Mouse (Mus musculus): Measurements from ENCODE around the gene Sox13. TPM values are rescaled to one million over a fixed set of nuclear protein-coding genes. Genes with fewer than 3 reads are reported as not detected.

The Sox13 gene
- polyA plus RNA-seq (2014; fragmentation: Nextera tagmentation; extraction: Ambion mirVana), result 10.2 and 12.3 TPM in 2 replicates

DNA sequence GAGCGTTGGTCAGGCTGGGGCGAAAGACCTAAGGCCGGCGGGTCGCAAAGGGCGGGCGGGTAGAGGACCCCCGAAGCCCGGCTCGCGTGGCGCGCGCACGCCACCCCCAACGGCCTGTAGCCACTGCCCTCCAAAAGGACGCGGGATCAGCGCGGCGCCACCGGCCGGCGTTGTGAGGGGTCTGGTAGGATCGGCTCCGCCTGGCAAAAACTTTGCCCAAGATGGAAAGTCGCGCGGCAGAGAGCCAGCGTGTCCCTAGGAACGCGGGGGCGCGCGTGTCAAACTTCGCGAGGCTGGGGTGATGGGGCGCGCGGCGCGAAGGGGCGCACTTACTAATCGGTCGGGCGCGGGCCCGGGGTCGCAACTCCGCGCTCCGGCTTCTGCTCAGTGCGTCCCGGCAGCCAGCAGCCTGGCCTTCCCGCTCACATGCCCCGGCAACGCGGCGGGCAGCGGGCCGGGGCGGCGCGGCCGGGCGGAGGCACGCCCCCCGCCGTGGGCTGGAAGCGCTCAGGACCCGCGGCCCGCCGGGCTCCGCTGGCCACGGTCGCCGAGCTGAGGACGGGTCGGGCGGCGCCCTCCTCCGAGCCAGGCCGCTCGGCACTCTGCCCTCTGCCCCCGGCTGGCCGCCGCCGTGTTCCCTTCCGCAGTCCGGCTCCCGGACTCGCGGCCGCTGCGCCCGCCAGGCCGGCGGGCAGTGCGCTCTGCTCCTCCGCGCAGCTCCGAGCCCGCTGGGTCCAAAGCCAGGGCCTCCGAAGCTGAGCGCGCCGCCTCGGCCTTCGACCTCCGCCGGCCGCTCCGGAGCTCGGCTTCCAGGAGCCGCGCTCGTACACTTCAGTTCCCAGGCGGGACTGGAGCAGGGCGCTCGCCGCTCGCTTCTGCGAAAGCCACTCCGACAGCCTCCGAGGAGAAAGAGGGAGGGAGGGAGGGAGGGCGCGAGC lies at the start of gene Sox13:
Gene Sox13 (minus strand): TSS at position 835 of the 938 bp plus-strand sequence.
- under 1% methylated on average over 96 of the region's 128 CpGs for WGBS
- Histone ChIP-seq H3K4me2 (ENCODE audit: low read depth) (peak within 1 kb of the TSS; percentile 91), H3K27ac (ENCODE audit: low read depth, low read length) (peak within 1 kb of the TSS; percentile 83), H3K27me3 (ENCODE audit: control insufficient read depth, insufficient read depth, low read length) (no peaks in the 10 kb centered on the region), H3K36me3 (ENCODE audit: control insufficient read depth, insufficient read depth, low read length) (no peaks in the 10 kb centered on the region), H3K4me3 (ENCODE audit: low read depth, low read length) (peak within 1 kb of the TSS; percentile 82), H3K9me3 (ENCODE audit: control insufficient read depth, low read length) (no peaks in the 10 kb centered on the region), H3K9ac (ENCODE audit: low read length) (peak within 1 kb of the TSS; percentile 80), H3K4me1 (ENCODE audit: control insufficient read depth, insufficient read depth, low read length) (peaks cover 22% of the 10 kb centered on the region)
- peak; percentile 84 for DNase-seq (ENCODE audit: low spot score)
- peak; percentile 72 for ATAC-seq (ENCODE audit: insufficient read depth, low FRiP score, low TSS enrichment)

DNA sequence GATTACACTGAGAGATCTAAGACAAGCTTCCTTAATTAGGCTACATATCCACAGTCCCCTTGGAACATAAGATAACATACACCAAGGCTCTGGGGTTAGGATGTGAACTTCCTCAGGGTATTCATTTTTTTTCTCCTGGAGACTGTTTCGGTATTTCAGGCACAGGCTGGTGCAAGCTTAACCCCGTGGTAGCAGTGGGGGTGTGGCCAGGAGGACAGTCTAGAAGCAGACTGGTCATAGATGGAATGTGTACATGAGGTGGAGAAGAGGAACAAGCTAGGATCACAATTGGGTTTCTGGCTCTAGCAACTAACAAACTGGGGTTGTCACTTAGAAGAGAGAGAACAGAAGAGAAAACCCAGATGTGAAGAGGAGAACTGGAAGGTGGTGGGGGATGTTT lies 47.4 kb upstream of the Sox13 start:
- Histone ChIP-seq H3K4me3 (ENCODE audit: low read depth, low read length) (no peak overlapping the region), H3K4me2 (ENCODE audit: low read depth) (no peak overlapping the region), H3K9ac (ENCODE audit: low read length) (no peak overlapping the region), H3K4me1 (ENCODE audit: control insufficient read depth, insufficient read depth, low read length) (no peaks in the 10 kb centered on the region), H3K27me3 (ENCODE audit: control insufficient read depth, insufficient read depth, low read length) (no peaks in the 10 kb centered on the region), H3K9me3 (ENCODE audit: control insufficient read depth, low read length) (no peaks in the 10 kb centered on the region), H3K36me3 (ENCODE audit: control insufficient read depth, insufficient read depth, low read length) (no peaks in the 10 kb centered on the region), H3K27ac (ENCODE audit: low read depth, low read length) (no peak overlapping the region)
- WGBS, result 55% methylated on average over 2 of the region's 2 CpGs
- ATAC-seq (ENCODE audit: insufficient read depth, low FRiP score, low TSS enrichment) (no peak), DNase-seq (ENCODE audit: low spot score) (no peak)

DNA sequence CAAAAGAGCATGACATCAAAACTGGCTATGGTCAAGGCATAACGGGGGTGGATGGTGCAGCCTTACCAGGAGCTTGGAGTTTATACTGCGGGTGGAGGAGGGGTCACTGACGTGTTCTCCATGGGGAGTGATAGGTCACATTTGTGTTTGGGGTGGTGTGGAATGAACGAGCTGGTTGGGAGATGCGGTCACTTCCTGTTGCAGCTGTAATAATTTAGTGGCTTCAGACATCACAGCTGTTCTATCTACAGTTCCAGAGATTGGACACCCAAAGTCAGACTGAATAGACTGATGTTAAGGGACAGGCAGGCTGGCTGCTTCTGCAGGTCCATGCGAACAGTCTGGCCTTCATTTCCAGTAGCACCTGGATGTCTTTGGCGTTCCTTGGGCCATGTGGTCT lies 46.9 kb upstream of the Sox13 start:
- WGBS, result 72% methylated on average over 7 of the region's 7 CpGs
- DNase-seq (ENCODE audit: low spot score) (no peak), ATAC-seq (ENCODE audit: insufficient read depth, low FRiP score, low TSS enrichment) (no peak)
- Histone ChIP-seq H3K27ac (ENCODE audit: low read depth, low read length) (no peak overlapping the region), H3K27me3 (ENCODE audit: control insufficient read depth, insufficient read depth, low read length) (no peaks in the 10 kb centered on the region), H3K4me1 (ENCODE audit: control insufficient read depth, insufficient read depth, low read length) (no peaks in the 10 kb centered on the region), H3K4me2 (ENCODE audit: low read depth) (no peak overlapping the region), H3K36me3 (ENCODE audit: control insufficient read depth, insufficient read depth, low read length) (no peaks in the 10 kb centered on the region), H3K9ac (ENCODE audit: low read length) (no peak overlapping the region), H3K9me3 (ENCODE audit: control insufficient read depth, low read length) (no peaks in the 10 kb centered on the region), H3K4me3 (ENCODE audit: low read depth, low read length) (no peak overlapping the region)

- H3K27ac ChIP-seq (ENCODE audit: low read depth, low read length), result no peak overlapping the region
- H3K9me3 ChIP-seq (ENCODE audit: control insufficient read depth, low read length), result no peaks in the 10 kb centered on the region
- H3K4me1 ChIP-seq (ENCODE audit: control insufficient read depth, insufficient read depth, low read length), result no peaks in the 10 kb centered on the region
- ATAC-seq (ENCODE audit: insufficient read depth, low FRiP score, low TSS enrichment) (no peak), DNase-seq (ENCODE audit: low spot score) (no peak)
- H3K4me3 ChIP-seq (ENCODE audit: low read depth, low read length), result no peak overlapping the region
- no peak overlapping the region for H3K4me2 ChIP-seq (ENCODE audit: low read depth)
- no peaks in the 10 kb centered on the region for H3K36me3 ChIP-seq (ENCODE audit: control insufficient read depth, insufficient read depth, low read length)
- no peaks in the 10 kb centered on the region for H3K27me3 ChIP-seq (ENCODE audit: control insufficient read depth, insufficient read depth, low read length)
- WGBS, result 31% methylated on average over 10 of the region's 10 CpGs
- no peak overlapping the region for H3K9ac ChIP-seq (ENCODE audit: low read length)
These were observed 46.3 kb upstream of the Sox13 start for GRCm38 (mm10) chr1:133470242-133471025.

GRCm38 (mm10) chr1:133469213-133469612 lies 45.0 kb upstream of the Sox13 start:
- Histone ChIP-seq H3K4me3 (ENCODE audit: low read depth, low read length) (no peak overlapping the region), H3K9ac (ENCODE audit: low read length) (no peak overlapping the region), H3K4me1 (ENCODE audit: control insufficient read depth, insufficient read depth, low read length) (no peaks in the 10 kb centered on the region), H3K27ac (ENCODE audit: low read depth, low read length) (no peak overlapping the region), H3K36me3 (ENCODE audit: control insufficient read depth, insufficient read depth, low read length) (no peaks in the 10 kb centered on the region), H3K4me2 (ENCODE audit: low read depth) (no peak overlapping the region), H3K27me3 (ENCODE audit: control insufficient read depth, insufficient read depth, low read length) (no peaks in the 10 kb centered on the region), H3K9me3 (ENCODE audit: control insufficient read depth, low read length) (no peaks in the 10 kb centered on the region)
- 60% methylated on average over 4 of the region's 4 CpGs for WGBS
- DNase-seq (ENCODE audit: low spot score) (no peak), ATAC-seq (ENCODE audit: insufficient read depth, low FRiP score, low TSS enrichment) (no peak)

GRCm38 (mm10) chr1:133468751-133469150 lies 44.6 kb upstream of the Sox13 start:
- Histone ChIP-seq H3K36me3 (ENCODE audit: control insufficient read depth, insufficient read depth, low read length) (no peaks in the 10 kb centered on the region), H3K9ac (ENCODE audit: low read length) (no peak overlapping the region), H3K4me1 (ENCODE audit: control insufficient read depth, insufficient read depth, low read length) (no peaks in the 10 kb centered on the region), H3K27me3 (ENCODE audit: control insufficient read depth, insufficient read depth, low read length) (no peaks in the 10 kb centered on the region), H3K9me3 (ENCODE audit: control insufficient read depth, low read length) (no peaks in the 10 kb centered on the region), H3K27ac (ENCODE audit: low read depth, low read length) (no peak overlapping the region), H3K4me3 (ENCODE audit: low read depth, low read length) (no peak overlapping the region), H3K4me2 (ENCODE audit: low read depth) (no peak overlapping the region)
- 35% methylated on average over 6 of the region's 6 CpGs for WGBS
- ATAC-seq (ENCODE audit: insufficient read depth, low FRiP score, low TSS enrichment) (no peak), DNase-seq (ENCODE audit: low spot score) (no peak)

DNA sequence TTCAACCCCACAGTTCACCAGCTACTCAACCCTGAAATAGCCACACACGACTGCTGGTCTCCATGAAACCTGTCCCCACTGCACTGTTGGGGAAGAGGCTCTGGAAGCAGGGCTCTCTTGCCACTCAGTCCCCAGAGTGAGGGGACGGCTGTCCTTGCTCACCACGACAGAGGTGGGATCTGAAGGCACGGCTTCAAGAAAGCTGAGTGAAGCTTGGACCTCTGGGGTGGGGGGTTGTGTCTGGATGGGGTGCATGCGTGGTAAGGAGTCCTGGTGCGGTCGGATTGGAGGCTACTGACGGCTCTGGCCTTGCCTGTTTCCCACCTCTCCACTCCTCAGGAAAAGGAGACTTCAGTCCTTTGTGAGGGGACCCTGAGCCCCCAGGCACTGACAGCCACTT lies 43.7 kb upstream of the Sox13 start:
- no peak overlapping the region for H3K4me3 ChIP-seq (ENCODE audit: low read depth, low read length)
- no peak overlapping the region for H3K4me2 ChIP-seq (ENCODE audit: low read depth)
- H3K4me1 ChIP-seq (ENCODE audit: control insufficient read depth, insufficient read depth, low read length), result no peaks in the 10 kb centered on the region
- WGBS, result 78% methylated on average over 8 of the region's 8 CpGs
- H3K9ac ChIP-seq (ENCODE audit: low read length), result no peak overlapping the region
- no peak for ATAC-seq (ENCODE audit: insufficient read depth, low FRiP score, low TSS enrichment)
- DNase-seq (ENCODE audit: low spot score), result no peak
- no peaks in the 10 kb centered on the region for H3K9me3 ChIP-seq (ENCODE audit: control insufficient read depth, low read length)
- H3K27ac ChIP-seq (ENCODE audit: low read depth, low read length), result no peak overlapping the region
- no peaks in the 10 kb centered on the region for H3K27me3 ChIP-seq (ENCODE audit: control insufficient read depth, insufficient read depth, low read length)
- H3K36me3 ChIP-seq (ENCODE audit: control insufficient read depth, insufficient read depth, low read length), result no peaks in the 10 kb centered on the region

- WGBS, result 90% methylated on average over 5 of the region's 5 CpGs
- no peak for ATAC-seq (ENCODE audit: insufficient read depth, low FRiP score, low TSS enrichment)
- Histone ChIP-seq H3K9ac (ENCODE audit: low read length) (no peak overlapping the region), H3K27me3 (ENCODE audit: control insufficient read depth, insufficient read depth, low read length) (no peaks in the 10 kb centered on the region), H3K4me1 (ENCODE audit: control insufficient read depth, insufficient read depth, low read length) (no peaks in the 10 kb centered on the region), H3K27ac (ENCODE audit: low read depth, low read length) (no peak overlapping the region), H3K9me3 (ENCODE audit: control insufficient read depth, low read length) (no peaks in the 10 kb centered on the region), H3K36me3 (ENCODE audit: control insufficient read depth, insufficient read depth, low read length) (no peaks in the 10 kb centered on the region), H3K4me3 (ENCODE audit: low read depth, low read length) (no peak overlapping the region), H3K4me2 (ENCODE audit: low read depth) (no peak overlapping the region)
- no peak for DNase-seq (ENCODE audit: low spot score)
These were observed 39.0 kb upstream of the Sox13 start for GRCm38 (mm10) chr1:133463138-133463537.
